Mouse (Mus musculus) gastrocnemius, postnatal 36 days (tissue): ENCODE results near the gene Nploc4. TPM values are rescaled to one million over a fixed set of nuclear protein-coding genes. Genes with fewer than 3 reads are reported as not detected.

Experiments used
- DNase-seq, 2 experiments: peaks; one replicate each; pipeline ENCODE4 v3.0.0; 2022
- intact Hi-C: fragments of 180-260 bp; cut with DNase I; formaldehyde crosslinking; loops from one replicate; pipeline ENCODE4 v1.15.1; 2025
- total RNA-seq, 2 experiments: library from RNA; stranded (reverse); gene quantifications; 2 replicates each; pipeline ENCODE4 v1.2.3; 2021

The Nploc4 gene
- total RNA-seq, 2 experiments from 2014 or later: 67.6 to 71.0 TPM

- no peak for DNase-seq
- intact Hi-C loops: no loop called here
These were observed 56.4 kb downstream of the Nploc4 start for GRCm38 (mm10) chr11:120381157-120381556.

GRCm38 (mm10) chr11:120380271-120380670 lies 57.2 kb downstream of the Nploc4 start:
- intact Hi-C loops: no loop called here
- no peak for DNase-seq

- intact Hi-C loops: loop anchor here (5.0 kb wide), 1 partner anchor 43 kb away; no protein-coding TSS in a partner anchor
- DNase-seq: peak; percentile 82 to 87
These were observed 58.6 kb downstream of the Nploc4 start, which contains the start of gene Faap100 for GRCm38 (mm10) chr11:120378611-120379540. Gene Faap100 (minus strand): TSS chr11:120378764.

GRCm38 (mm10) chr11:120378031-120378610 lies 59.4 kb downstream of the Nploc4 start:
- intact Hi-C loops: loop anchor here (5.0 kb wide), 1 partner anchor 44 kb away; no protein-coding TSS in a partner anchor
- DNase-seq: no peak

GRCm38 (mm10) chr11:120377337-120377736 lies 60.2 kb downstream of the Nploc4 start:
- intact Hi-C loops: loop anchor here (5.0 kb wide), 1 partner anchor 45 kb away; no protein-coding TSS in a partner anchor
- DNase-seq: no peak

GRCm38 (mm10) chr11:120376302-120377160 lies 61.0 kb downstream of the Nploc4 start:
- no peak for DNase-seq
- intact Hi-C loops: loop anchor here (5.0 kb wide), 1 partner anchor 46 kb away; no protein-coding TSS in a partner anchor

GRCm38 (mm10) chr11:120375324-120375723 lies 62.2 kb downstream of the Nploc4 start:
- intact Hi-C loops: loop anchor here (5.0 kb wide), 1 partner anchor 47 kb away; no protein-coding TSS in a partner anchor
- DNase-seq: no peak

- DNase-seq: peak in 1 of 2 experiments; percentile 56
- intact Hi-C loops: no loop called here
These were observed 63.5 kb downstream of the Nploc4 start for GRCm38 (mm10) chr11:120373820-120374586.

- intact Hi-C loops: no loop called here
- DNase-seq: no peak
These were observed 64.5 kb downstream of the Nploc4 start for GRCm38 (mm10) chr11:120373025-120373424.

GRCm38 (mm10) chr11:120369656-120370055 lies 67.9 kb downstream of the Nploc4 start:
- intact Hi-C loops: no loop called here

GRCm38 (mm10) chr11:120366443-120367027 lies 71.0 kb downstream of the Nploc4 start:
- intact Hi-C loops: no loop called here
- DNase-seq: no peak

More at GRCm38 (mm10) chr11:120369656-120370055, 67.9 kb downstream of the Nploc4 start:
- peak; percentile 67 to 69 for DNase-seq

- intact Hi-C loops: no loop called here
These were observed 74.6 kb downstream of the Nploc4 start for GRCm38 (mm10) chr11:120362891-120363290.

GRCm38 (mm10) chr11:120361295-120361694 lies 76.2 kb downstream of the Nploc4 start, which contains the start of gene Fscn2:
Gene Fscn2 (plus strand): TSS chr11:120361534.
- no peak for DNase-seq
- intact Hi-C loops: no loop called here

More at GRCm38 (mm10) chr11:120362891-120363290, 74.6 kb downstream of the Nploc4 start:
- no peak for DNase-seq

GRCm38 (mm10) chr11:120360755-120361154 lies 76.8 kb downstream of the Nploc4 start:
- no peak for DNase-seq
- intact Hi-C loops: no loop called here

GRCm38 (mm10) chr11:120360062-120360461 lies 77.4 kb downstream of the Nploc4 start:
- intact Hi-C loops: no loop called here
- peak; percentile 65 to 70 for DNase-seq

- intact Hi-C loops: no loop called here
- no peak for DNase-seq
These were observed 78.1 kb downstream of the Nploc4 start for GRCm38 (mm10) chr11:120359391-120359790.

- intact Hi-C loops: no loop called here
These were observed 79.6 kb downstream of the Nploc4 start for GRCm38 (mm10) chr11:120357791-120358401.

GRCm38 (mm10) chr11:120356900-120357299 lies 80.6 kb downstream of the Nploc4 start:
- intact Hi-C loops: no loop called here
- DNase-seq: no peak

More at GRCm38 (mm10) chr11:120357791-120358401, 79.6 kb downstream of the Nploc4 start:
- DNase-seq: peak in 1 of 2 experiments; percentile 63
